Mouse (Mus musculus) CH12.LX (cell line): ENCODE measurements at regions not wholly inside any gene's neighbourhood (a gene's known extent, or its start where the extent isn't known, plus 50 kb on each side); places are given as distances from the start of the nearest gene placed in this dataset.

ENCODE experiments used
- DNase-seq: peaks from one replicate; pipeline ENCODE4 v3.0.0-alpha.2; 2013; ENCODE audit errors: extremely low read depth
- H3K27ac ChIP-seq: 2 replicates; pipeline ENCODE4 v1.5.1; 2012; ENCODE audit warnings: low read depth, mild to moderate bottlenecking, control low read depth, moderate library complexity; ENCODE audit not compliant: insufficient read depth
- H3K27me3 ChIP-seq: replicated peaks from 2 replicates; pipeline ENCODE3; 2012; ENCODE audit warnings: inconsistent platforms
- H3K36me3 ChIP-seq, 2 experiments: replicated peaks in 1 of 2; 2 replicates each; pipeline versions ENCODE3 to v1.6.1; 2012; ENCODE audit warnings: inconsistent platforms in 1 of 2, low read length in 1 of 2, mild to moderate bottlenecking in 1 of 2, mixed read lengths in 1 of 2, moderate library complexity in 1 of 2; ENCODE audit not compliant: control insufficient read depth in 1 of 2, insufficient read depth in 1 of 2
- H3K4me1 ChIP-seq, 2 experiments: 2 replicates each; pipeline ENCODE4 v1.6.1; 2012; ENCODE audit warnings: inconsistent platforms in 1 of 2, moderate library complexity in 1 of 2; ENCODE audit not compliant: insufficient read depth in 2 of 2, control insufficient read depth in 1 of 2
- H3K4me2 ChIP-seq: 2 replicates; pipeline ENCODE4 v1.6.1; 2012; ENCODE audit warnings: low read depth, mild to moderate bottlenecking, control low read depth; ENCODE audit not compliant: poor library complexity, insufficient read depth, severe bottlenecking
- H3K4me3 ChIP-seq, 3 experiments: fragments of 150-350 bp in 1 of 3; sonication (generic) in 1 of 3; replicated peaks in 1 of 3; 2 replicates each; pipeline versions ENCODE3 to v1.5.1; 2011 to 2012; ENCODE audit warnings: low read depth in 2 of 3, low read length in 2 of 3, mild to moderate bottlenecking in 2 of 3, moderate library complexity in 2 of 3, control low read depth in 1 of 3, improper control_type of control experiment in 1 of 3, inconsistent platforms in 1 of 3, mixed read lengths in 1 of 3; ENCODE audit not compliant: poor library complexity in 1 of 3
- H3K79me2 ChIP-seq: replicated peaks from 2 replicates; pipeline ENCODE4 v1.6.1; 2012; ENCODE audit warnings: mild to moderate bottlenecking, moderate library complexity; ENCODE audit not compliant: control insufficient read depth, poor library complexity, insufficient read depth, severe bottlenecking; ENCODE audit errors: extremely low read depth
- H3K9ac ChIP-seq: 2 replicates; pipeline ENCODE4 v1.6.1; 2012; ENCODE audit warnings: low read depth, mild to moderate bottlenecking, control low read depth, moderate library complexity; ENCODE audit not compliant: insufficient read depth
- H3K9me3 ChIP-seq: replicated peaks from 2 replicates; pipeline ENCODE3; 2012; ENCODE audit warnings: low read length, inconsistent platforms, mixed read lengths
- CTCF ChIP-seq, 2 experiments: IDR thresholded peaks in 1 of 2; conservative IDR thresholded peaks in 1 of 2; 2 replicates each; pipeline ENCODE4 v1.5.1; 2011 to 2012; ENCODE audit warnings: low read depth in 2 of 2, low read length in 2 of 2, improper control_type of control experiment in 1 of 2, inconsistent platforms in 1 of 2, mild to moderate bottlenecking in 1 of 2, moderate library complexity in 1 of 2
- ELF1 ChIP-seq: IDR thresholded peaks from 2 replicates; pipeline ENCODE4 v1.6.1; 2014; ENCODE audit warnings: low read depth, mild to moderate bottlenecking, inconsistent platforms, low read length, improper control_type of control experiment
- GABPA ChIP-seq: IDR thresholded peaks from 2 replicates; pipeline ENCODE4 v1.6.1; 2012; ENCODE audit warnings: low read depth, low read length, improper control_type of control experiment, inconsistent platforms; ENCODE audit not compliant: insufficient replicate concordance
- HCFC1 ChIP-seq: IDR thresholded peaks from 2 replicates; pipeline ENCODE4 v1.6.1; 2012; ENCODE audit warnings: low read depth, mild to moderate bottlenecking, inconsistent platforms, low read length, improper control_type of control experiment
- IRF4 ChIP-seq: IDR thresholded peaks from 2 replicates; pipeline ENCODE4 v1.6.1; 2014; ENCODE audit warnings: low read depth, mild to moderate bottlenecking, inconsistent platforms, low read length, improper control_type of control experiment
- JUN ChIP-seq: IDR thresholded peaks from 2 replicates; pipeline ENCODE4 v1.6.1; 2011; ENCODE audit warnings: low read depth, mild to moderate bottlenecking, low read length, improper control_type of control experiment, moderate library complexity; ENCODE audit not compliant: insufficient read depth
- JUND ChIP-seq: conservative IDR thresholded peaks from 2 replicates; pipeline ENCODE4 v1.6.1; 2011; ENCODE audit warnings: low read depth, low read length, improper control_type of control experiment
- MAFK ChIP-seq: IDR thresholded peaks from 2 replicates; pipeline ENCODE4 v1.6.1; 2011; ENCODE audit warnings: low read length, improper control_type of control experiment; ENCODE audit not compliant: insufficient replicate concordance
- MAZ ChIP-seq: IDR thresholded peaks from 2 replicates; pipeline ENCODE4 v1.6.1; 2012; ENCODE audit warnings: low read depth, mild to moderate bottlenecking, inconsistent platforms, low read length, improper control_type of control experiment, moderate library complexity
- MEF2A ChIP-seq: IDR thresholded peaks from 2 replicates; pipeline ENCODE4 v1.6.1; 2014; ENCODE audit warnings: low read depth, mild to moderate bottlenecking, inconsistent platforms, low read length, improper control_type of control experiment, borderline replicate concordance
- NELFE ChIP-seq: IDR thresholded peaks from 2 replicates; pipeline ENCODE4 v1.6.1; 2011; ENCODE audit warnings: low read depth, low read length, improper control_type of control experiment
- PAX5 ChIP-seq: IDR thresholded peaks from 2 replicates; pipeline ENCODE4 v1.6.1; 2012; ENCODE audit warnings: low read length, inconsistent platforms, mixed read lengths
- POLR2A ChIP-seq: IDR thresholded peaks from 2 replicates; pipeline ENCODE4 v1.6.1; 2011; ENCODE audit warnings: low read depth, mild to moderate bottlenecking, improper control_type of control experiment, low read length
- RCOR1 ChIP-seq: conservative IDR thresholded peaks from 2 replicates; pipeline ENCODE4 v1.6.1; 2012; ENCODE audit warnings: low read depth, mild to moderate bottlenecking, inconsistent platforms, low read length, improper control_type of control experiment
- SIN3A ChIP-seq: IDR thresholded peaks from 2 replicates; pipeline ENCODE4 v1.6.1; 2012; ENCODE audit warnings: low read length, improper control_type of control experiment, inconsistent platforms
- SMC3 ChIP-seq: IDR thresholded peaks from 2 replicates; pipeline ENCODE4 v1.6.1; 2011; ENCODE audit warnings: low read depth, low read length, improper control_type of control experiment
- UBTF ChIP-seq: IDR thresholded peaks from 2 replicates; pipeline ENCODE4 v1.6.1; 2012; ENCODE audit warnings: low read depth, mild to moderate bottlenecking, inconsistent platforms, low read length, improper control_type of control experiment, moderate library complexity
- USF1 ChIP-seq: IDR thresholded peaks from 2 replicates; pipeline ENCODE4 v1.6.1; 2014; ENCODE audit warnings: low read depth, mild to moderate bottlenecking, inconsistent platforms, low read length, improper control_type of control experiment
- ZKSCAN1 ChIP-seq: IDR thresholded peaks from 2 replicates; pipeline ENCODE4 v1.6.1; 2012; ENCODE audit warnings: low read depth, inconsistent platforms, low read length, improper control_type of control experiment, borderline replicate concordance
- ZMIZ1 ChIP-seq: IDR thresholded peaks from 2 replicates; pipeline ENCODE4 v1.6.1; 2012; ENCODE audit warnings: low read depth, mild to moderate bottlenecking, inconsistent platforms, low read length, improper control_type of control experiment
- ZNF384 ChIP-seq: IDR thresholded peaks from 2 replicates; pipeline ENCODE4 v1.6.1; 2012; ENCODE audit warnings: low read depth, low read length, improper control_type of control experiment, inconsistent platforms
- dilution Hi-C: fragments of 300-500 bp; cut with MboI; formaldehyde crosslinking; loops from 2 replicates; pipeline ENCODE4 v1.14.3; 2020; ENCODE audit warnings: low sequenced_read_pairs; ENCODE audit not compliant: extremely low pct_unique_long_range_greater_than_20kb, extremely low pct_ligation_motif_present
- in situ Hi-C: fragments of 300-500 bp; cut with MboI; formaldehyde crosslinking; loops from 3 replicates; pipeline ENCODE4 v1.14.3; 2019; ENCODE audit warnings: low sequenced_read_pairs, low pct_ligation_motif_present, low pct_unique_long_range_greater_than_20kb, mixed read lengths

DNA sequence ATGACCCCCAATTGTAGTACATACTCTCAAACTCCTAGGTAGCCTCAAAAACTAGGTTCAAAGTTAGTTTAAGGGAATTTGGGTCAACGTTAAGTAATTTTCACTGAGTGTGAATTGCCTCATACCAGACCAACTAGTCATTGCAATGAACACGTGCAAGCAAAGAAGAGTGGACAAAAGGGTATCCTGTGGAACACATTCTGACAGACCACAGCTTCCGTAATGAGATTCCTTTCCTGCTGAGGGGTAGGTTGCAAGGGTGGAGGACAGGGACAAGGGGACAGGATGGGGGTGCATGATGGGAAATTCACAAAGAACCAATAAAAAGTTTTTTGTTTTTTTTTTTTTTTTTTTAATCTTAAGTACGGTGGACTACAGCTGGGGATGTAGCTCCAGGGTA is 70.1 kb upstream of the Cdh6 start:
- Histone ChIP-seq H3K4me2 (no peak overlapping the region), H3K79me2 (no peaks in the 10 kb centered on the region), H3K27ac (no peak overlapping the region), H3K4me3 (no peak overlapping the region), H3K36me3 (no peaks in the 10 kb centered on the region), H3K4me1 (peaks cover 0 to 3% of the 10 kb centered on the region in 2 experiments; a peak in 2 of 4 replicates), H3K9me3 (no peaks in the 10 kb centered on the region), H3K27me3 (no peaks in the 10 kb centered on the region), H3K9ac (no peak overlapping the region)
- DNase-seq: no peak
- in situ Hi-C loops: no loop called here
- no peak for TF ChIP-seq HCFC1
- TF ChIP-seq NELFE: no peak
- no peak for TF ChIP-seq RCOR1
- no peak for TF ChIP-seq UBTF
- TF ChIP-seq SIN3A: no peak
- no peak for TF ChIP-seq USF1
- no peak for TF ChIP-seq PAX5
- no peak for TF ChIP-seq MEF2A
- no peak for TF ChIP-seq SMC3
- no peak for TF ChIP-seq GABPA
- no peak for TF ChIP-seq ZNF384
- no peak for TF ChIP-seq ZMIZ1
- TF ChIP-seq JUN: no peak
- no peak for TF ChIP-seq POLR2A
- TF ChIP-seq IRF4: no peak
- no peak for TF ChIP-seq CTCF (conservative IDR thresholded peaks at IDR 0.05 in 1 of 2, IDR thresholded peaks at IDR 0.05 in 1 of 2; ENCODE audit: low read depth in 2 of 2, low read length in 2 of 2)
- dilution Hi-C loops: no loop called here

DNA sequence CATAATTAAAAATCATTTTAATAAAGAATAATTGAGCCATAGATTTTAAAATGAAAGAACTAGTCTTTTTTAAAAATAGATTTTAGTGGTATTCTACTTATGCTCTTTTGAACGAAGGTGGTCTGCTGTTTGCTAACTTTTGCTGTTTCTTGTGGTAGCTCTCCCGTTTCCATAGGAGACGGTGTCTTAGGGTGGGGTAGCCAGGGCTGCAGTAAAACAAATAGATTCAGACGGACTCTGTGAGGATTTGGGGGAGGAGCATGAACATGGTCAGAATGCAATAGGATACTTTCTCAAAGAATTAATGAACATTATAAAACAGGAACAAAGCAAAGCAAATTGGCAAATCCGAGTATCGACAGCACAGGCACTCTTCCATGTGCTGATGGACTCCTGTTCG is 67.5 kb upstream of the Cdh6 start:
- Histone ChIP-seq H3K27me3 (no peaks in the 10 kb centered on the region), H3K4me2 (no peak overlapping the region)
- TF ChIP-seq SIN3A (no peak), MAFK (no peak), UBTF (no peak), ELF1 (no peak), ZKSCAN1 (no peak), JUND (no peak), IRF4 (no peak), MAZ (no peak)
- TF ChIP-seq, all 38 proteins: peak for 0
- Histone ChIP-seq H3K79me2 (no peaks in the 10 kb centered on the region), H3K9me3 (no peaks in the 10 kb centered on the region), H3K4me3 (no peak overlapping the region), H3K36me3 (no peaks in the 10 kb centered on the region), H3K4me1 (peaks cover 0 to 3% of the 10 kb centered on the region in 2 experiments; a peak in 2 of 4 replicates), H3K27ac (no peak overlapping the region), H3K9ac (no peak overlapping the region)
- no peak for DNase-seq
- in situ Hi-C loops: no loop called here
- dilution Hi-C loops: no loop called here
